Mouse (Mus musculus) NIH3T3 (cell line): ENCODE results near the gene Soga1.

Experiments
- DNase-seq: peaks from one replicate; pipeline ENCODE4 v3.0.0-alpha.2; 2012; ENCODE audit warnings: low read depth

The Soga1 gene

DNA sequence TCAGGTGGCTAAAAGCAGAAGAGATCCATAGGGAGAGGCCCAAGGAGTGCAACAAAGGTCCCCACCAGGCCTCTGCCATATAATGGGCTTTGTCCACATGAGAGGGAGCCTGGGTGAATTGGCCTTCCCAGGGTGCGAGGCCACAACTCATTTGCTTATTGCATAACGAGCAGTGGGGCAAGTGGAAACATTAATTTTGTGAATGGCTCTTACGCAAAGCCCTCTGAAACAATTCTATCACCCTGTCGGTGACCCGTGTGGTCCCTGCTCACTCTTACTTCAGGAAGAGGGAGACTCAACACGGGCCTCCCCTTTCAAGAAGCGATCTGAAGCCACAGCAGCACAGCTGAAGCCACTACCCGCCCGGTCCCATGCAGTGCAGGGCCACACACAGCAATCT is 41.8 kb downstream of the Soga1 start:
- no peak for DNase-seq

- peak; percentile 34 for DNase-seq
Observed at GRCm38 (mm10) chr2:157036400-157036799, 42.7 kb downstream of the Soga1 start.

- DNase-seq: no peak
Observed at GRCm38 (mm10) chr2:157035371-157035770, 43.7 kb downstream of the Soga1 start.

DNA sequence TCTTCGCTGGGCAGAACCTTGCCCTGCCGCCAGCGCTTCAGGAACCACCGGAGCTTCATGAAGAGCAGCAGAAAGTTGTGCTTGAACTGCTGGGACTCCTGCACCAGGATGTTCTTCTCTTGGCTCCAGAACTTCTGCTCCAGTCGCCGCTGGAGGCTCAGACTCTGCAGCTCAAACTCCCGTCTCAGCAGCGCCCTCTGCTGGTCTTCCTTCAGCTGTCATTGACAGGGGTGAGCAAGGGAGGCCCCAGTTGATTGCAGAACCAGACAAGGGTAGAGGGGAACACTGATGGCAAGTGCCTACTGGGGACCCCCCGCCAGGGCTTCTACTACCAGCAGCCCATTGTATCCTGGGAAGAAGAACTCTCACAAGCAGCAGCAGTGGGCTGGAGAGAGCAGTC is 48.2 kb downstream of the Soga1 start:
- DNase-seq: peak; percentile 90

- DNase-seq: no peak
Observed at GRCm38 (mm10) chr2:157028261-157028660, 50.8 kb downstream of the Soga1 start.

- DNase-seq: no peak
Observed at GRCm38 (mm10) chr2:157027106-157028008, 51.7 kb downstream of the Soga1 start.

- no peak for DNase-seq
Observed at GRCm38 (mm10) chr2:157021156-157021555, 57.9 kb downstream of the Soga1 start.

DNA sequence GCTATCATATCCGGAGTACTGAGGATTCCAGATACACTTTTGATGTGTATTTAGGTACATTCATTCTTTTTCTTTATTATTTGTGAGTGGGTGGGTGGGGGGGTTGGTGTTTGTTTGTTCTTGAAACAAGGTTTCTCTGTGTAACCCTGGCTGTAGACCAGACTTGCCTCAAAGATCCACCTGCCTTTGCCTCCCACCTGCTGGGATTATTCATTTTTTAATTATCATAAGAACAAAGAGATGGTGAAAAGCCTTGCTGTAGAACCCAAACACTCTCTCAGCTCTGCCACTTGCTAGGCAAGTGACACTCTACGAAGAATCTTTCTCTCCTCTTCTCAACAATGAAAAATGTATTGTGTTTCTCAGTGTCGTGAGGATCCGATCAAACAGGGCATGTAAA is 59.8 kb downstream of the Soga1 start:
- DNase-seq: no peak

- DNase-seq: no peak
Observed at GRCm38 (mm10) chr2:157016529-157017270, 62.4 kb downstream of the Soga1 start.

- no peak for DNase-seq
Observed at GRCm38 (mm10) chr2:157012341-157012740, 66.7 kb downstream of the Soga1 start.

DNA sequence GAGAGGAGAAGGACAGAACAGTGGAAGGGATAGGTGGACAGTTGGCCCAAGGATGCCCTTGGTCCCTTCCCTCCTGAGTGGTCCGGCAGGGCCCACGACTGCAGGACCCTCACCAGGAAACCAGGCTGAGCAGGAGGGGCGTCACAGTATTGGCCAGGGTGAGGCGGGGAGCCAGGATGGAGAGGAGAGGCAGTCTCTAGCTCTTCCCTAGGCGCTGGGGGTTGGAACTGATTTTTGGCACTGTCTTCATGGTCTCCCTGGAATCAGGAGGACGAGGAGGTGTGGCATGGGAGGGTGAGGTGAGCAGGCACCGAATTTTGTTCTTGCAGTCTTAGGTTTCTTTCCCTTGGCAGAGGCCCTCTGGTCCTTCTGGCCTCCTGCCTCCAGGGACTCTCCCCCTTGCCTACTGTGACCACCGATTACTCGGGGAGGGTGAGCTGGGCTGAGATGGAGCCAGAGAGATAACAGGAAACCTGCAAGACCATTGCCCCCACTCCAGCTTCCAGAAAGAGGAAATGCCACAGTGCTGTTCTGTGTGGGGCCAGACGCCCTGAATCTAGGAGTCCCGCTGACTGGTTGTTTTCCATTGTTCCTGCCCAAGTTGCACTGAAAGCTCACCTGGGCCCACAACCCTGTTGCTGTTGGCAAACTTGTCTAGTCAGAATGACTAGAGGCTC is 68.3 kb downstream of the Soga1 start:
- no peak for DNase-seq

GRCm38 (mm10) chr2:157010121-157010520 is 68.9 kb downstream of the Soga1 start:
- peak; percentile 24 for DNase-seq

DNA sequence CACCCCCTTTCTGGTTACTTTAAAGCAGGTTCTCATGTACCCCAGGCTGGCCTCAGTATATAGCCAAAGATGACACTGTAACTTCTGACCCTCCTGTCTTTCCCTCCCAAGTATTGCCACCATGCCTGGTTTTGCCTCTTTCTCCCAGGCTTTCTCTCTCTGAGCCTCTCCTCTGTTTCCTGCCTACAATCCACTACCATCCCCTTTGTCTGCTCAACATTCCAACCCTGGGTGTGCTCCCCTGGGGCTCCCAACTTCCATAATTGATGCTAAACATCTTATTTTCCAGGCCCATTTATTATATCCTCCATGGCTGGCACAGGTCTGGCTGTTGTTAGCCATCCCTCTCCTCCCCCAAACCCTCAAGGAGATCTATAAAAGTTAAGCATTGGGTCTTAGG is 70.5 kb downstream of the Soga1 start:
- no peak for DNase-seq

DNA sequence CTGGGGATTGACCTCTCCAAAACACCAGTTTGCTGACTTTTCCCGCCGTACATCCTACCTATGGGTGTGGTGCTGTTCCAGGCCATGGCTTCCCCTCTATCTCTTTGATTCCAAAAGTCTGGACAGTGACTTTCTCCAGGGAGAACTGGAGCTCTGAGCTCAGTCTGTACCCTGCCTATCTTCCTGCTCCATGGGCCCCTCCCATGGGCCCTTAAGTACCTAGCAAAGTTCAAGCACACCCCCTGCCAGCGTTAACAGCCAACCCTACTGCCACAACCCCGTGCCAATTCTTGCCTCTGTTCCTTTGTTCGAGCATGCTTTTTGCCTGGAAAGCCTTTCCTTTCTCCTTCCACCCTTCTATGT is 71.8 kb downstream of the Soga1 start:
- DNase-seq: no peak

DNA sequence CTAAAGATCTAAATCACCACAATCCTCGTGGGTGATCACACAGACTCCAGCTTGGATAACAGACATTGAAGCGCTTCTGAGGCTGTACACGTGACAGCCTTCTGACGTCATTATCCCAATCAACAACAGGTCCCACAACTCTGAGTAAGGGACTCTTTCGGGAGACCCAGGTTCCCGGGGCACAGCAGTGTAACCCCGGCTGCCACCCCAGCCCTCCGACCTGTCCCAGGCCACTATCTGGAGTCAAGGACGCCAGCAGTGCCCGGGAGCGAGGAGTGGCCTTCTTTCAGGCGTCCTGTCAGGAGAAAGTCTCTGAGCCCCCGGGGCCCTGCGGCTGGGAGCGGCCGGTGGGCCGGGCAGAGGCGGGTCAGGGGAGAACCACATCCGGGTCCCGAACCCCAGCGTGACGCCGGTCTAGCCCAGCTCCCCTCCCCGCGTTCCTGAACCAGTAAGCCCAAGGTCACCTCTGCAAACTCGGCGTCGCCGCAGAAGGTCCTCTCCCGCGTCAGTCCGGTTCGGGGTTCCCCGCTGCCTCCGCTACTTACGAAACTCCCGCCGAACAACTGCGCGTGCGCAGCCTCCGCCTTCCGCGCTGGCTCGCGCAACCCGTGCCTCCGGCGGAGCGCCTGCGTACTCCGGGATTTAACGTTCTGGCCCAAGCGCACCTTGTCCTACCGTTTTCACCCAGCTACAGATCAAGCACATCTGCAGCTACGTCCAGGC is 72.4 kb downstream of the Soga1 start, which contains the start of gene Dsn1:
Gene Dsn1 (minus strand): TSS at position 644 of the 723 bp plus-strand sequence.
- peak; percentile 95 for DNase-seq

- DNase-seq: no peak
Observed at GRCm38 (mm10) chr2:157002321-157002720, 76.7 kb downstream of the Soga1 start.

DNA sequence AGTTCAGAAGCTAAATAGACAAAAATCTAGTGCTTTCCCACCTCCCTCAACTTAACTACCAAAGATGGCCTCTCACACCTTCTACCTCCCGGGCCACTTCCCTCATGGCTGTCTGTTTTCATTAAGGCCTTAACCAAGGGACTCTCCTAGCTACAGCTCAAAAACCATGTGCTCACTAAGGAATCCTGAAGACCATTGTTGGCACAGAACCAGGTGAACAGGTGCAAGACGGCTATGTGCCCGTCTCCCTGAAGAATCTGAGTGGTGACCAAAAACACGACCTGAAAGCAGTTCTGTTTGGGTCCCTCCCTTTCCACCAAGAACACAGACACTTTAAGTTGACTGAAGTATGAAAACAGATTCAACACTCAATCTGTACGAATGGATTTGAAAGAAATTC is 80.8 kb downstream of the Soga1 start:
- DNase-seq: no peak

- DNase-seq: peak; percentile 74
Observed at GRCm38 (mm10) chr2:156996576-156996975, 82.5 kb downstream of the Soga1 start.

DNA sequence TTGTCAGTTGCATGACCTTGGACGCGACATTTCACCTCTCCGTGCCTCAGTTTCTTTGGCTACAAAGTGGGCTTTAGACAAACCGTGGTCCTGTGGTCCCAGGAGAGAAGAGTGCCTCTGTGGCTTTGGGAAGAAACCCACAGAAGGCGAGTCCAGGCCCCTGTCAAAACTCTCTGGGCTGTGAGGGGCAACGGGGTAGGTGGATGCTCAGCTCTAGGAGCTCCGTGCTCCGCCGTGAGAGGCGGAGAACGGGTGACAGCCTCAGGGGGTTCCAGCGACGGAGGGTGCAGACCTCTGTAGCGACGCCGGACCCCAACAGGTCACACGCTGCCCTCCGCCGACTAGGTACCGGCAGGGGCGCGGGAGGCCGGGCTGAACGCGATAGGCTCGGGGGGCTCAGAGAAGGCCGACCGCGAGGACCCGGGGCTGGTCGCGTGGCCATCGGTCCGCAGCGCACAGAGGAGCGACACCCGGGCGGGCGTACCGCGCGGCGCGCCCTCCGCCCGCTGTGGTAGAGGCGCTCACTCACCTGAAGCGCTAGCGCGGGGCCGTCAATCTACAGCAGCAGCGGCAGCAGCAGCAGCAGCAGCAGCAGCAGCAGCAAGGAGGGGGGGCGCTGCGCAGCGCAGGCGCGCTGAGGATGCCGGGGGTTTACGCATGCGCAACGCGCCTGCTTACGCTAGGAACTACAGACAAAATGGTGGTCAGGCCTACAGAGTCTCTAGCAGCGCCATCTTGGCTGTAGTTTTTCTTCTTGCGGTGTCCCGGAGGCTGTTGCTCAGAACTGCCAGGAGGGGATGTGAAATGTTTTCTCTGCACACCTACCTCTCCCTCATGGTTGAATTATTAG is 87.4 kb downstream of the Soga1 start, which contains the start of gene Ndrg3:
Gene Ndrg3 (minus strand): TSS at position 587 of the 850 bp plus-strand sequence.
- peak; percentile 99 for DNase-seq

DNA sequence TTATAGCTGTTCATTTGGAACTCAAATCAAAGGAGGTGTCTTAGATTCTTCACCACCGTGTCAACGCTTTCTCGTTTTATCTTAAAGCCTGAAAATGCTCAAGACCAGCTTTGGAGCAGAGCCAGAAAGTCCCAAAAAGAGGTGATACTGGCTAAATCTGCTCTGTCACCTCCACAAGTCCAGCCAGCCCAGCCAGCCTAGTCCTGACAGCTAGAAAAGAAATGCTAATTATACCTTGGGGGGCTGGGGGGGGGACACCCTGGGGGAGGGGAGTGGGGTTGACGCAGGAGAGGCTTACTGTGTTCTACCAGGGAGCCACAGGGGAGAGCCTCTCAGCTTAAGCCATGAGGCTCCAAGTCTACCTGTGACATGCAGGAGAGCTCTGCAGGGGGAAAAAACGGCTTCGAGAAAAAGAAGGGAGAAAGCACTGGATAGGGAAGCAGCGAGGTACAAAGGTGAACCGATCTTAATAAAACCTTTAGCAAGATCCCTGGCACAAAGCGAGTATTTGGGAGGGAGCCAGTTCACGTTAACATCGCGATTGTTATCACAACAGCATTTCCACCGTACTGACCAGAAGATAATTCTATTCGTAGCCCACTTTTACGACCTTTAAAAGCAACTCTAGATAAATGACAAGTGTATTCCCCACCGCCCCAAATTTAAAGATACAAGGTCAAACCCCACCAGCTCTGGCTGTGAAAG is 88.2 kb downstream of the Soga1 start:
- peak; percentile 33 for DNase-seq
